Mouse (Mus musculus): ENCODE measurements around the gene Pds5b.

Pds5b gene

DNA sequence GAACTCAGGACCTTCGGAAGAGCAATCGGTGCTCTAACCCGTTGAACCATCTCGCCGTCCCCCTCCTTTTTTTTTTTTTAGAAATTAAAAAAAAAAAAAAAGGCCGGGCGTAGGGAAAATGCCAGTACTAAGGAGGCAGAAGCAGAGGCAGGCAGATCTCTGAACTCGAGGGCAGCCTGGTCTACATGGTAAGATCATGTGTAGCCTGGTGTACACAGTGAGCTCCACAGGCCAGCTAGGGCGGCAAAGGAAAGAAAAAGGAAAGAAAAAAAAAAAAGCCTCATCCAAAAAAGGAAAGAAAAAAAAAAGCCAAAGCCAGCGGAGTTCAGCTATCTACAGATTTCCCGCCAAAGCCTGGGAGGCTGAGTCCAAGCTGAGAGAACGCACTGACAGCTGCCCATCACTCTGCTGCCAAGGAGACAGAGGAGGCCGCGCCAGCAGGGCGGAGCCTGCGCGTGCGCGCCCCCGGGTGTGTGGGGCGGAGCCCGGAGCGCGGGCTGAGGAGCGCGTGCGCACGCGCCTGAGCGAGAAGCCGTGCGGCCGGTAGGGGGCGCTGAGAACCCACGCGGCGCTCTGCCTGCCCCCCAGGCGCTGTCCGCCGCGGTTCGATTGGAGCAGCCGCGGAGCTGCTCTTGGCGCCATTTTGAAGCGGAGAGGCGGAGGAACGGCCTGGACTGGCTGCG, at the start of gene Pds5b:
Pds5b (plus strand) TSS at position 587 of the 683 bp plus-strand sequence.
- 13% methylated on average over 49 of the region's 49 CpGs for WGBS

DNA sequence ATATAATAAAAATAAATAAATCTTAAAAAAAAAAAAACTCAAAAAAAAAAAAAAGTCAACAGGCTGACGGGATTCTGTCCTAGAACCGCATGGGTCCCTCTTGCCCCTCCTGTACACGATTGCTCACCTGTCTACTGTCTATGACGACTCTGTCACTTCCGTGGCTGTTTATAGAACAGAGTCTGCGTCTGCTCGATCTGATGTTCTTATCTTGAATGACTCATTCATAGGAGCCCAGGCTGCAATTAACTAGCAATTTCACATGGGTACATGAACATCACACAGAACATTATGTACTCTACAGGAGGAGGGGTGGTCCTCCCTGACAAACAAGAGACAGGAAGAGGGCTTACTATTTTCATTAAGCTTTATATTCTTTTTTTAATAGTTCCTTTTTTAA, 48.0 kb upstream of the Pds5b start:
- 64% methylated on average over 7 of the region's 7 CpGs for WGBS

DNA sequence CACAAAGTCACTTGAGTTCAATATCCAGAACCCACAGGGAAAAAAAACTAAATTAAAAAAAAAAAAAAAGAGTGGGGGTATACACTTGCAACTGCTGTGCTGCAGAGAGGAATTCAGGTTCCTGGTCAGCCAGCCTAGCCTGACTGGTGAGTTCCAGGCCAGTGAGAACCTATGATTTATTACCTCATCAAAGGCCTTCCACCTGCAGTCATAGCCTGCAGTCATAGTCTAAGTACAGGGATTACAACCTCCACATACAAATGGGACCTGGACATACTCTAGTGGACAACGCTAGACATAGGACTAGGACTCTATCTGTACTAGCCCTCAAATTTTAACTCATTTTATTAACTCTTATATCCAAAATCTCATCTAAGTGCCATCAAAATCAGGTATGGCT, 44.3 kb upstream of the Pds5b start:
- WGBS = 100% methylated on average over 1 of the region's 1 CpGs

DNA sequence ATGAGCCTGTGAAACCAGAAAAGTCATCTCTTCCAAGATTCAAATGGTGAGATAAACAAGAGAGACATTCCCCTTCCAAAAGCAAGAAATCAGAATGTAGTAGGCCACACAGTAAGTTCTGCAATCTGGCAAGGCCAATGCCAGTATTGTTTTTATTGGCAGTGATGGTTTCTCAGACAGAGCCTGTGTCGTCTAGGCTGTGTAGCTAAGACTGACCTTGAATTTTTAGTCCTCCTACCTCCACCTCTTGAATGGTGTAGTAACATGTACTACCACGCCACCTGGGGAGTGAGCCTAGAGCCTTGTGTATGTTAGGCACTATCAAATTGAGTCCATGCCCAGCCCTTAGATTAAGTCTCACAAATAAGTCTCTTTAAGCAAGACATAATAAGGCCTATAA, 43.8 kb upstream of the Pds5b start:
- WGBS = 76% methylated on average over 2 of the region's 2 CpGs

DNA sequence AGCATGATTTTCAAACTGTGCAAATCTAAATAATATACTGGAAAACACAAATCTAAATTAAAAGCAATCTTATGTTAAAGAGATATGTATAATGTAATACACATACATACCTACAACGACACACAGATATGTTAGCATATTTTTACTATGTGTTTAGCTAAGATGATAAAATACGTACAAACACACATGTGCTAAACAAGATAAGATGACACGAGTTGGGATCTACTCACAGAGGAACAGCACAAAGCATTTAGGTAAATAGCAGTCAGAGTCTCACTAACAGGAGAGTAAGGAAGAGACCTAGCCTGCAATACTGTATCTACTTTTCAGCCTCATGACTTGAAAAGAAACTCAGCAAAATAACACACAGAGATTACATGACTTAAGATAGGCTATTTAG, 32.1 kb upstream of the Pds5b start:
- WGBS = 85% methylated on average over 3 of the region's 3 CpGs

DNA sequence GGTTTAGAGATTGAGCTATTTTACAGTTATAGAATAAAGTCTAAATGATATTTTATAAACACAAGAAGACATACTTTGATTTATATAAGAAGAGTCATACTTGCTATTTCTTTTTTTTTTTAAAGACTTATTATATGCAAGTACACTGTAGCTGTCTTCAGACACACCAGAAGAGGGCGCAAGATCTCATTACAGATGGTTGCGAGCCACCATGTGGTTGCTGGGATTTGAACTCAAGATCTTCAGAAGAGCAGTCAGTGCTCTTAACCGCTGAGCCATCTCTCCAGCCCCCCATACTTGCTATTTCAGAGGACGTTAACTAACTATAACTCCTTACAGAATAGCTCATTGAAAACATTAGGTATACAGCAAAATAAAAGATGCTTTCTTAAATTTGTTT, 30.1 kb upstream of the Pds5b start:
- 96% methylated on average over 4 of the region's 4 CpGs for WGBS

DNA sequence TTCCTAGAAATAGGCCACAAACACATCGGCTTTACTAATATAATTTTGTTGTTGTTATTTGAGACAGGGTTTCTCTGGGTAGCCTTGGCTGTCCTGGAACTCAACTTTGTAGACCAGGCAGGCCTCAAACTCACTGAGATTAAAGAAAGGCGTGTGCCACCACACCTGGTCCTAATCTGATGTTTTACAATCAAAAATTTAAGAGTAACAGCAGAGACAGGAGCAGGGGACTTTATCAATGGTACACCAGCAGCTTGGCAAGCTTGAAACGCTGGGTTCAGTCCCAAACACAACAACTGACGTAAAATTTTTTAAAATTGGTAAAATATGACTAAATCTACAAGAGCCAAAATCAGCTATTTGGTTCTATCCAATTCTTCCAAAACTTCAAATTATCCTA, 28.6 kb upstream of the Pds5b start:
- WGBS = 87% methylated on average over 4 of the region's 4 CpGs

DNA sequence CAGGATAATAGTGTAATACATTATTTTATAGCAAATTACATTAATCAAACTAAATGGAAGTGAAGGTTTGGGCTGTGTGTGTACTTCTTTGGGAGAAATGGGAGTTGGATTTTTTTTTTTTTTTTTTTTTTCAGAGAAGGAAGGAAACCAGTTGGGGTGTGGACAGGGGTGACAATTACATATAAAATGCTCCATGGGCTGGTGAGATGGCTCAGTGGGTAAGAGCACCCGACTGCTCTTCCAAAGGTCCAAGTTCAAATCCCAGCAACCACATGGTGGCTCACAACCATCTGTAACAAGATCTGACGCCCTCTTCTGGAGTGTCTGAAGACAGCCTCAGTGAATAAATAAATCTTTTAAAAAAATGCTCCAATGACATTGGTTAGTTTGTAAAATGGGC, 21.0 kb upstream of the Pds5b start:
- WGBS = 84% methylated on average over 2 of the region's 2 CpGs

DNA sequence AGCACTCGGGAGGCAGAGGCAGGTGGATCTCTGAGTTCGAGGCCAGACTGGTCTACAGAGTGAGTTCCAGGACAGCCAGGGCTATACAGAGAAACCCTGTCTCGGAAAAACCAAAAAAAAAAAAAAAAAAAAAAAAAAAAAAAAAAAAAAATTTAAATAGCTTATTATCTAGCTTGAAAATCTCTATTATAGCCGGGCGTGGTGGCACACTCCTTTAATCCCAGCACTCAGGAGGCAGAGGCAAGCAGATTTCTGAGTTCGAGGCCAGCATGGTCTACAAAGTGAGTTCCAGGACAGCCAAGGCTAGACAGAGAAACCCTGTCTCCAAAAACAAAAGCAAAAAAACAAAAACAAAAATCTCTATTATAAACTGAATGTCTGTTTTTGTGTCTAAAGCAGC, 14.1 kb upstream of the Pds5b start:
- 85% methylated on average over 6 of the region's 6 CpGs for WGBS

DNA sequence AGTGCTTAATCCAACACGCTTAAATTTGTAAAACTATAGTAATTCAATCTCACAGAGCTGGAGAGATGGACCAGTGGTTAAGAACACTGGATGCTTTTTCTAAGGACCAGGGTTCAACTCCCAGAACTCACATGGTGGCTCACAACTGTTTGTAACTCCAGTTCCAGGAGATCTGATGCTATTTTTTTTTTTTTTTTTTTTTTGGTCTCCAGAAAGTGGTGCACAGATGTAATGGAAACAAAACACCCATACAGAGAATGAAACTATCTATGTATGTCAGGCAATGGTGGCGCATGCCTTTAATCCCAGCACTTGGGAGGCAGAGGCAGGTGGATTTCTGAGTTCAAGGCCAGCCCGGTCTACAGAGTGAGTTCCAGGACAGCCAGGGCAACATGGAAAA, 13.2 kb upstream of the Pds5b start:
- WGBS = 85% methylated on average over 3 of the region's 3 CpGs

DNA sequence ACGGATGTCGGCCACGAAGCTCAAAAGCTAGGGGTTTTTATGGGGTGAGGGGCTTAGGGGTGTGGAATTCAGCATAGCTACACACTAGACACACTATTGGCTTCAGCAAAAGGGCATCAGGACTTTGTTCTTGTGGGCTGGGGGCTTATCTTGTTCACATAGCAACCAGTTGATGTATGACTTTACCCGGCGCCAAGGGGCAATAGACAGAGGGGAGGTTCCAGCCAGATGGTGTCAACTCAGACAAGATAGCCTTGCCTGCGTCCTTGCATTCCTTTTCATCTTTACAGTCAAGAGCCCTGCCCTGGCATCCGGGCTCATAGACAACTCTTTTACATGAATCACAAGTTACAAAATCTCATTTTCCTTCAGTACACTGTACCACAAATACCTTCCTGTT, 9.6 kb upstream of the Pds5b start:
- 82% methylated on average over 7 of the region's 7 CpGs for WGBS

DNA sequence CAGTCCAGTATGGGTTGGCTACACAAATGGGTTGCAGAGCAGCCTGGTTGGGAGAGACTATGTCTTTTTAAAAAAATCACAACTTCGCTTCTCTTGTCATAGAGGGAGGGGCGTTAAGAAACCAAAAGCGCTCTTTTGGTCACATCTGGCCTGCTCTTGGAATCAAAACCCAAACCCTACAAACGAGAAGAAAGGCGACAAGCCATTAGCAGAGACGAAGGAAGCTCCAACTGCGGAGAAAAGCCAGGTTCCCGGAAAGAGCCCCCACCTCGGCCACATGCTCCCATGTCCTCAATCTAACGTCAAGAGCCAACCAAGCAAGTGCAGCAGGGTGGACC, 8.8 kb upstream of the Pds5b start:
- under 1% methylated on average over 10 of the region's 10 CpGs for WGBS

DNA sequence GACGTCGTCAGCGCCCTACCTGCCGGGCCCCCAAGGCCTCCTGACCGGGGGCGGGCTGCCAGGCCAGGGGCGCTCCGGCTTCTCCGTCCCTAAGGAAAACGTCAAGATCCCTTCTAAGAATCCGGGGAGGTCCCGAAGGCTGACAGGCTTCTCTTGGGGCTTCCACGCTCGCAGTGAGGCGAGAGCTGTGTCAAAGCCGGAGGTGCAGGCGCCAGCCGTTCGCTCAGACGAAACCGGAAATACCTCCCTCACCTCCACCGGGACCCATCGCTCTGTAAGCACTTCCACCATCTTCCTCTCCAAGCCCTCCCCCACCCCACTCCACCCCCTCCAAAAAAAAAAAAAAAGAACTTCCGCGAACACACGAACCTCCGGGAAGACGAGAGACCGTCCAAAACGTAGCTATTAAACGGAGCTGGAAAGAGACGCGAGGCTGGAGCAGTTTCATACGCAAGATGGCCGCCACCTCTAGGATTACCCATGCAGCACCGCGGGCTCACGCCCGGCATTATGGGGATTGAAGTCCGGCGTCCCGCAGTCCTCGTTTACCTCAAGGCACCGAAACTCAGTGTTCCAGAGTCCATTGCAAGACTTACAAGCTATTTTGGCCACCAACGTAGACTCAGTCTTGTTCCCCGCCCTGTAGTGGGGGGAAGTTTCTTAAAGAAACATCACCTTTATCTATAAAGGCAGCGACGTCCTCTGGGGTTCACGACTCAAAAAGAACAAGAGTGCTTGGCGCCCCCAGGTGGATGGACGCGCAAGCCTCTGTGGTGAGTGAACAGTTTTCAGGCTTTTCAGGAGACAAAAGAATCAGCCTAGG, 8.2 kb upstream of the Pds5b start:
- WGBS = under 1% methylated on average over 52 of the region's 52 CpGs

DNA sequence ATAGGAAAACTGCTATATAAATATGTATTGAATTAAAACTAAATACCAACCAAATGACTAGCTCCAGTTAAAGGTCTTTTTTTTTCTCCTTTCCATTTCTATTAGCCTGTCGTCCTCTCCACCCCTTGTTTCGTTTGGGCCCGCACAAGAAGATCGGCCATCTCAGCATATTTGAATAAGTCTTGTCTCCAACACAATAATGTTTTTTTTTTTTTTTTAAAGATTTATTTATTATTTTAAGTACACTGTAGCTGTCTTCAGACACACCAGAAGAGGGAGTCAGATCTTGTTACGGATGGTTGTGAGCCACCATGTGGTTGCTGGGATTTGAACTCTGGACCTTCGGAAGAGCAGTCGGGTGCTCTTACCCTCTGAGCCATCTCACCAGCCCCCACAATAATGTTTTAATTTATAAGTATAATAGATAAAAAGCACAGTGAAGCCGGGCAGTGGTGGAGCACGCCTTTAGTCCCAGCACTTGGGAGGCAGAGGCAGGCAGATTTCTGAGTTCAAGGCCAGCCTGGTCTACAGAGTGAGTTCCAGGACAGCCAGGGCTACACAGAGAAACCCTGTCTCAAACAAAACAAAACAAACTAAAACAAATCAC, 7.3 kb upstream of the Pds5b start, which contains the start of gene N4bp2l2:
N4bp2l2 (minus strand) TSS at position 51 of the 607 bp plus-strand sequence.
- WGBS = 77% methylated on average over 9 of the region's 9 CpGs

DNA sequence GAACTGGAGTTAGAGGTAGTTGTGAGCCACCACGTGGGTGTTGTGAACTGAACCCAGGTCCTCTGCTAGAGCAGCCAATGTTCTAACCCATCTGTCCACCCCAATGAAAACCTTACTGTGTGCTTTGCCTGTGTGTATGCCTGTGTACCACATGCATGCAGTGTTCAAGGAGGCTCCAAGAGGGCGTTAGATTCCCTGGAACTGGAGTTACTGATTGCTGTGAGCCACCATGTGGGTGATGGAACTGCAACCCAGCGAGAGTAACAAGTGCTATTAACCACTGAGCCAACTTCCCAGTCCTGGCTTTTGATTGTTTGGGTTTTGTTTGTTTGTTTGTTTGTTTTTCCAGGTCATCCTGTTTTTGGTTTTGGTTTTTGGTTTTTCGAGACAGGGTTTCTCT, 4.8 kb upstream of the Pds5b start:
- WGBS = 67% methylated on average over 4 of the region's 4 CpGs

DNA sequence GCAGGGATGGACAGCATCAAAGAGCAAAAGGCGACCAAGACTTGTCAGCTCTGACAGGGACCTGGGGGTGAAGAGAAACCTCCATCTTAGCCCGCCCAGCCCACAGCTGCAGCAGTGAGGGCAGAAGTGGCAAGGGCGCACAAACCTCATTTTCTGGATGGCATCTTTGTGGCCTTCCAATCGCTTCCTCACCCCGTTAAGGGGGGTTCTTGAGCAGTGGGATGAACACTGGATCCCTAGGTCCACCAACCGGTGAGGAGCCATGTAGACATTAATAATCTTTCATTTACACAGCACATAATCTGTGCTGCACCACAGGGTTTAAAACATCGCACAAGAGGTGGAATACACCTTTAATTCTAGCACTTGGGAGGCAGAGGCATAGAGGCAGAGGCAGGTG, 1.2 kb upstream of the Pds5b start:
- WGBS = 96% methylated on average over 7 of the region's 7 CpGs

DNA sequence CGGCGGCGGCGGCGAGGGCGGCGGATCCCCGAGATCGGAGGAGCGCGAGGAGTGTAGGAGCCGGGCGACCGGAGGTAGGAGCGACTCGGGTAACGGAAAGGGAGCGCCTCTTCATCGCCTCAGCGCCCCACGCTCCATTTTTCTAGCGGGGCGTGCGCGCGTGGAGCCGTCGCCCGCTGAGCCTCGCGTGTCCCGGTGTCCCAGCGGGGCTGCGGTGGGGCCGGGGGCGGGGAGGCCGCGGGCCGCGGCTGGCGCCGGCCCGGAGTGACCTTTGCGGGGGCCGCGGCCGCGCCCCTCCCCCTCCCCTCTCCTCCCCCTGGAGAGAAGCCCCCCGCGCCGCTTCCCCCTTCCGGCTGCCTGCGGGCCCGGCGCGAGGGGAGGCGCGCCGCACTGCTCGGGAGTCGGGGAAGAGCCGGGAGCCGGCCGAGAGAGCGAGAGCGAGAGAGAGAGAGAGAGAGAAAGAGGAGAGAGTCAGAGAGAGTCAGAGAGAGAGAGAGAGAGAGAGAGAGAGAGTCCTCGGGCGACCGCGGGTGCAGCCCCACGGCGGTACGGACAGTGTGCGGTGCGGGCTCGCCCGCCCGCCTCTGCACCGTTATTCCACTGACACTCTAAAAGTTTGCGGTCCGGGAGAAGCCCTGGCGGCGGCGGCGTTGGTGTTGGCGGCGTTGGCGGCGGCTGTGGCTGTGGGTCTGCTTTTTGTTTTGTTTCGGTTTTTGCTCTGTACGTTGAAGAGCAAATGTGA, 512 bp downstream of the Pds5b start:
- under 1% methylated on average over 87 of the region's 91 CpGs for WGBS

DNA sequence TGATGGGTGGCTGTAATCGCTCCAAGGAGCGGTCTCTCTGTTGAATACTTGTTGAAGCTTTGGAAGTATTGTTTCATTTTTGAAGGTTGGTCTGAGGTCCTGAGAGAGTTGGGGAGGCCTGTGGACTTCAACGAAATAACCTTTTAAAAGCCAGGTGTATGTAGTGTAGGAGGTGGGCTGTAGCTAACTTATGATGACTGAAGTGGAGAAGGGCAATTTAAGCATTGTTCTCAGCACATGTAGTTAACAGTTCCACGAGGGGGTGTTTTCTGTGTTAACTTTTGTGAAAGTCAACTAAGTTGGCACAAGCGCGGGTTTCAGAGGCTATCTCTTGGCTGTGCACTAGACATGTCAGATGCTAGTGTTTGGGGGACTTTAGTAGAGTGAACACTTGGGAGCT, 1.3 kb downstream of the Pds5b start:
- WGBS = 36% methylated on average over 6 of the region's 6 CpGs

DNA sequence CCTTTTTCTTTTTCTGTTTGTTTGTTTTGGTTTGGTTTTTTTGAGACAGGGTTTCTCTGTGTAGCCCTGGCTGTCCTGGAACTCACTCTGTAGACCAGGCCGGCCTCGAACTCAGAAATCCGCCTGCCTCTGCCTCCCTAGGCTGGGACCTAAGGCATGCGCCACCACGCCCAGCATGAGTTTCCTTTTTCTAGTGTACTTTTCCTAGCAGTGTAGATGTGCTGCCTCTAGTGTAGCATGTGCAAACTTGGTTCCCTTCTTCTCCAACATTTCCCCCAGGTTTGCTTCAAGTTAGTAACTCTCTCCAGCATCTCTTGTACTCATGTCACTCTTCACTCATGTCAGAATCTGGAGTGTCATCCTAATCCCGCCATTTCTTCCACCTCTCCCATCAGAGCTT, 9.3 kb downstream of the Pds5b start:
- 96% methylated on average over 6 of the region's 6 CpGs for WGBS

DNA sequence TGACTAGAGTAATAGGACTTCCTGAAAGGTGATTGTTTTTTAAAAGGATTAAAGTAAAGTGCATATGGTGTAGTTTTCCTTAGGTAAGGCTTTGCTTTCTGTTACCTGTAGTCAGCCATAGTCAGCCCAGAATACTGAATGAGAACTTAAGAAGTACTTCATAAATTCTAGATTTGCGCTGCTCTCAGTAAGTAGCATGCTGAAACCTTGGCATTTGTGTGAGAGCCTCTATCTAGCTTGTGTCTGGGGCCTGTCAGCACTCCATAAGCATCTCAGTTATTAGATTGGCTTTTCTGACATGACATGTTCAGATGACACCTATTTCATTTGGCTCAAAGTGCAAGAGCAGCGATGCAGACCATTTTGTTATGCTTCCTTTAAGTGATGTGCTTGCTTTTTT, 19.7 kb downstream of the Pds5b start:
- 93% methylated on average over 2 of the region's 2 CpGs for WGBS

DNA sequence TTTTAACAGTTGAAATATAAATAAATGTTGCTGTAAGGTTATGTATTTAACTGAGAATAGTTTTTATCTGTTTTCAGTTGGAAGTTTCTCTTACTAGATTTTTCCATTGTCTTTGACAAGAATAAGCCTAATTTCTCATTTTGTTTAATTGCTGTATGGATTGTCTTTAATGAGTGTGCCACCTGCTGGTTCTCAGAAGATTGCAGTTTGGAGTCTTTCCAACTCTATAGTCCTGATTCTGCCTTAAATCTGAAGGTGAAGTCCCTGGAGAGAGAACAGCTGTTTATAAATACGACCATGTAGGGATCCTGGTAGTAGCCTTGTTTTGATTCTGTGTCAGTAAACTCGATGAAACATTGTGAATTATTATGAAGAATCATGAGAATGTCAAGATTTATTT, 29.2 kb downstream of the Pds5b start:
- 30% methylated on average over 2 of the region's 2 CpGs for WGBS

DNA sequence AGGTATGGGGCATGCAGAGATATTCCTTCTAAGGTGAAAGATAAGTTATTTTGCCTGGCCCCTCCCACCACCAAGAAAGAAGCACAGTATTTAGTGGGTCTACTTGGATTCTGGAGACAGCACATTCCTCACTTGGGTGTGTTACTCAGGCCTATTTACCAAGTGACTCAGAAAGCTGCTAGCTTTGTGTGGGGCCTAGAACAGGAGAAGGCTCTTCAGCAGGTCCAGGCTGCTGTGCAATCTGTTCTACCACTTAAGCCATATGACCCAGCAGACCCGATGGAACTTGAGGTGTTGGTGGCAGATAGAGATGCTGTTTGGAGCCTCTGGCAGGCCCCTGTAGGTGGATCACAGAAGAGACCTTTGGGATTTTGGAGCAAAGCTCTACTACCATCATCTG, 33.1 kb downstream of the Pds5b start:
- WGBS = 92% methylated on average over 1 of the region's 1 CpGs
